Mouse (Mus musculus): ENCODE measurements around the gene Rngtt.

Gene Rngtt

GRCm38 (mm10) chr4:33523774-33524173, 213.7 kb downstream of the Rngtt start:
- DNase-seq = no peak

- DNase-seq = no peak
Measured at GRCm38 (mm10) chr4:33524481-33525141, 214.5 kb downstream of the Rngtt start.

DNA sequence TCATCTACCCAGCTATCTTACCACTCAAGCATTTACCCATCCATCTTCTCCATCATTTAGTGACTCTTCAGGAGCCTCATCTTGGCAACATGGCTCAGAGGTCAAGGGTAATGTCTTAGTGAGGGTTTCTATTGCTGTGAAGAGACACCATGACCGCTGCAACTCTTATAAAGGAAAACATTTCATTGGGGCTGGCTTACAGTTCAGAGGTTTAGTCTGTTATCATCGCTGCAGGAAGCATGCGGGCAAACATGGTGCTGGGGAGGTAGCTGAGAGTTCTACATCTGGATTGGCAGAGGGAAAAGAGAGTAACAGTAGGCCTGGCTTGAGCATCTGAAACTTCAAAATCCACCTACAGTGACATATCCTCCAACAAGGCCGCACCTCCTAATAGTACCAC, 215.2 kb downstream of the Rngtt start:
- DNase-seq = no peak

DNA sequence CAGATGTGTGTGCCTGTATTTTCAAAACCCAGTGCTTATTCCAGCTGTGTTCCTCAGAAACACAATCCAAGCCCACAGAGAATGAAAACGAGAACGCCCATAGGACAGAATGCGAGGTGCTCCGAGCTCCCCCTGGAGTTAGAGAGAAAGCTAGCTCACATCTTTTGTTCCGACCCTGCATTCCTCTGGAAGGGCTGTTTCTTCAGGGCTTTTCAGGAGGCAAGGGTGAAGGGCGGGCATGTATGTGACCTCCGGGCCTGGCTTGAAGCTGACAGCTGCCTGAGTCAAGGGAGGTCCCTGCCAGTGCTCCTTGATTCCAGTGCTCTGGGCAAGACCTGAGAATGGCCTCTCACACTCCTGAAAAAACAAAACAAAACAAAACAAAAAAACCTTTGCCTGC, 216.0 kb downstream of the Rngtt start:
- DNase-seq = no peak

DNA sequence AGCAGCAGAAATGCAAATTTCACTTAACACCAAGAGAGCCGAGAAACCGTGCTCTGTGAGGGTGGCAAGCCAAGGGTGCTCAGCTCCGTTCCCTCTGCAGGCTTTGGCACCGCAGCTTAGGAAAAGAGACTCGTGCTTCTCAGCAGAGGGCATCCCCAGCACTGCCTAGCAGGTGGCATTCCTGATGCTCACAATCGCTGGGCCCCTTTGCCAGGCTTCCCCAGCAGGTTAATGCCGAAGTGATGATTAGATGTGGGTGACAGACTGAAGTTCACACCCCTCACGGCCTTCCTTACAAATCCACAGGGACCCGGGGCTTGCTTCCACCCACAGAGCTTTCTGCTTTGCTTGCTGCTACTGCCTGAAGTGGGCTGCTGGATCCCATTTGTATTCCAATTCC, 216.6 kb downstream of the Rngtt start:
- no peak for DNase-seq

DNA sequence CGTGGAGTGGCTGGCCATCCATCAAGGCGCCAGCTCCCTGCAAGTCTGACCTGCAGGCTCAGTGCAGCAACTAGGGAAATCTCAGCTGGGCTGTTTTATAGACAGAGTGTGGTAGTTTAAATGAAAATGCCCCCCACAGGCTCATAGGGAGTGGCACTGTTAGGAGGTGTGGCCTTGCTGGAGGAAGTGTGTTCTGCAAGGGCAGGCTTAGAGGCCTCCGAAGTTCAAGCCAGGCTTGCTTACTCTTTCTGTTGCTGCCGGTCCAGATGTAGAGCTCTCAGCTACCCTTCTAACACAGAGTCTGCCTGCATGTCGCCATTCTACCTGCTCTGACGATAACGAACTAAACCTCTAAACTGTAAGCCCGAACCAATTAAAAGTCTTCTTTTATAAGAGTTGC, 222.5 kb downstream of the Rngtt start:
- DNase-seq = no peak

DNA sequence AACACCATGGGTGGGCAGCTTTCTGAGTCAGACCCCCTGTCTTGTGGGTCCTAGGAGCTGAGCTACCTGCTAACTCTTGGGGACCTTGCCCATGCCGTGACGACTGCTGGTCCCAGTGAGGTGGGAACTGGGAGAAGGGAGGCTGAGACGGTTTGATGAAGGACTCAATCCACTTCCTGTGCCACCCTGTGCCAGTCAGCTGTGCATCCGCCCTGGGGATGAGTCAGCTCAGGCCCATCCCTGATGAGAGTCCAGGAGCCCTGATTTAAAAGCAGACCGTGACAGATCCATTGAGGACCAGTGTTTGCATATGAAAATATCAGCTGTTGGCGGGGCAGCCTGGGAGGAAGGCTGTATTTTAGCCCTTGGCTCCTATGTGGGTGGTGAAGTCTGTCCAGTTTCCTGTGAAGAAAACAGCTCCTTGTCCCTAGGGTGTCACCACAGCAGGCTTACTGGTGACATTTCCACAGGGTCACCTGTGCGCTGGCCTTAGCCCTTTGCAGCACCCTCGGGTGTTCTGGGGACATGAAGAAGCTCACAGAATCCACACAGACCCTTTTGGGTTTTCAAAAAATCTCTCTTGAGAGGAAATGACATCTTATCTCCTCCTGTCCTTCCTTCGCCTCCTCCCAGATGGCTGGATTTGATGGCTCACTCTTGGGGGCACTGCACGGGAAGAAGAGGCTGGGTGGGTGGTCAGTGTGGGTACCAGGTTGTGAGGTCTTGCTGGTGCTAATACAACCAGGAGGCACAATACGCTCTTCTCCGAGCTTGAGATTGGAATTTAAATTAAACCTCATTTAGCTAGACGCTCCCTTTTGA, 234.9 kb downstream of the Rngtt start:
- DNase-seq = no peak

DNA sequence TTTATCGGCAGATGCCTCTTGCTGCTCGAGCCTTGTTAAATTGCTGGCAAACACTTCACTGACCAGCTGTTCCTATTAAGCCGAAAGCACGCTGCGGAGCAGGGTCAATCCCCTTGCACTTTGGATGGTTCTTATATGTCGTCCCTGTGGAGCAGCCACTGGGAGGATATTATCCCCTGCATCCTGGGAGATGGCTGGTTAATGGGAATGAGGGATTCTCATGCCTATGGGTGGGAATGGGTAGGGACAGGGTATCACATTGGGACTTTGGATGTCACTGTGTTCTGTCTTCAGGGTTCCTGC, 235.4 kb downstream of the Rngtt start:
- DNase-seq = no peak

GRCm38 (mm10) chr4:33546278-33546677, 236.2 kb downstream of the Rngtt start:
- DNase-seq = no peak

- DNase-seq = no peak
Measured at GRCm38 (mm10) chr4:33547315-33547929, 237.3 kb downstream of the Rngtt start.

- no peak for DNase-seq
Measured at GRCm38 (mm10) chr4:33549606-33550005, 239.5 kb downstream of the Rngtt start.
